Mouse (Mus musculus) kidney, postnatal 4 days (tissue): ENCODE measurements around the gene Thop1.
A peak's percentile ranks its signal among the peaks of the same experiment; 100 is the strongest.
"Not testable (repeated sequence)": the region's sequence is repeated elsewhere in the genome, so short reads cannot be mapped to it uniquely, and the experiment has no call there.

ENCODE experiments used
- DNase-seq, 2 experiments: peaks; one replicate each; pipeline ENCODE4 v3.0.0; 2021; ENCODE audit warnings: mixed read lengths in 2 of 2

Gene Thop1

GRCm38 (mm10) chr10:81069836-81070235, at the start of gene Thop1:
Gene Thop1 (plus strand): TSS chr10:81070035.
- peak; percentile 97 to 99 for DNase-seq

DNA sequence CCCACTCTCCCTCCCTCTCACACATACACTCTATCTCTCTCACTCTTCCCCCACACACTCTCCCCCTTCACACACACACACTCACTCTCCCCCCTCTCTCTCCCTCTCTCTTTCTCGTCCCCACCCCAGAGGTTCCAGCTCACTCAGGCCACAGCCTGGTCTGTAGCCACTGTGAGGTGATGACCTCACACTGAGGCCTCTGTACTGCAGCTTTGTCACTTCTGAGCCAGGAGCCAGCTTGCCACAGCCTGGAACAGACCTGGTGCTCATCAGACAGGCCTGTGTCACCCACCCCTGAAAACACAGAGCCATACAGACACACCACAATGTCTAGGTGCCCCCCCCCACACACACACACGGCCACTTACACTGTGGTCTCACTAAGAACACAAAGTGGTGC, 49.6 kb upstream of the Thop1 start:
- DNase-seq = no peak

- DNase-seq = peak in 1 of 2 experiments; percentile 23
Observed at GRCm38 (mm10) chr10:81021547-81022110, 48.2 kb upstream of the Thop1 start.

- DNase-seq = no peak
Observed at GRCm38 (mm10) chr10:81022744-81023143, 47.1 kb upstream of the Thop1 start.

DNA sequence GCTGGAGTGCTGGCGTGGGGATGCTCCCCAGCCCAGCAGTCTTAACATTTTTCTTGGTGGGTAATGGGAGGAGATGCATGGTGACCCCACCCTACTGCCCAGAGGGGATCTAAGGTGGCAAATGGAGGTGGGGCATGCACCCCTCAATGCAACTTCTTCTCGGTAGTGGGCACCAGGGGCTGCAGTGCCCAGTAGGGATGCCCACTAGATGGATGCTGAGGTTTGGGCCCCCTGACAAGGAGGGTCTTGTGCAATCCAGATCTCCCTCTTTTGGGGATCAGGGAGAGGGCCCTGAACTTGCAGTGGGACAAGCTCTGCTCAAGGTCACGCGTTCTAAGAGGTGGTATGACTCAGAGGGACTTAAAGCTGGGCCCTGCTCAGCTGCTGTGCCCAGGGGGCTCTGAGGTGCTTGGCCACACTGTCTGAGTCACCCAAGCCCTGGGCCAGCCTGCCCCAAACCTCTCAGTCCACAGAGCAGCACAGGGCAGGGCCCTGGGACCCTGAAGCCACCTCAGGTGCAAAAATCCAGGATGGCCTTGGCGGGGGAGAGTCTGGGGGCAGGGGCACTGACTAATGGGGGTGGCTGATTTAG, 45.4 kb upstream of the Thop1 start:
- DNase-seq = no peak

- peak; percentile 60 to 66 for DNase-seq
Observed at GRCm38 (mm10) chr10:81025047-81025621, 44.7 kb upstream of the Thop1 start.

DNA sequence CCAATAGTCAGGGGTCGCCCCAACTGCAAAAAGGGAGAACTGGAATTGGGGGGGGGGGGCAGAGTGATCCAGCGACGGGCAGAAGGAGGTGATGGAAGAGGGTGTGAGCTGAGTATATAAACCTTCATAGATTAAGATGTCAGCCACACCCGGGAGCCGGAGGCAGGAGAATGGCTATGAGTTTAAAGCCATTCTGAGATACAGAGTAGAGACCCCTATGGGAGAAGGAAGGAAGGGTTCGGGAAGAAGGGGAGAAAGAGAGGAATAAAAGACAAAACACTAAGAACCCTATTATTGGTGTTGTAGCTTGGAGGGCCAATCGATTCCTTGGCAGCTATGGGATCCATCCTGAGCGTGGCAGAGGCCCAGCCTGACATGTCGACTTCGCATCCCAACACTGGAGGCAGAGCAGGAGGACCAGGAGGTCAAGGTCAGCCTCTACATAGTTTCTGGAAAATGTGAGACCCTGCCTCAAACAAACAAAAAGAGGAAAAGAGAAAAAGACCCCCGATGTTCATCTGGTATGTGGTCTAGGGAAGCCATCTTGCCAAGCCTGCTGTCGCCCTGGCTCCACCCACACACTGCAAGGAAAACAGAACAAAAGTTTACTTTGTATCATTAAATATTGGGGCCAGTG, 44.1 kb upstream of the Thop1 start, which contains the start of gene Diras1:
TSS of gene Diras1 (minus strand) at position 24 of the 637 bp plus-strand sequence.
- DNase-seq = no peak

GRCm38 (mm10) chr10:81026857-81027256, 43.0 kb upstream of the Thop1 start:
- no peak for DNase-seq

DNA sequence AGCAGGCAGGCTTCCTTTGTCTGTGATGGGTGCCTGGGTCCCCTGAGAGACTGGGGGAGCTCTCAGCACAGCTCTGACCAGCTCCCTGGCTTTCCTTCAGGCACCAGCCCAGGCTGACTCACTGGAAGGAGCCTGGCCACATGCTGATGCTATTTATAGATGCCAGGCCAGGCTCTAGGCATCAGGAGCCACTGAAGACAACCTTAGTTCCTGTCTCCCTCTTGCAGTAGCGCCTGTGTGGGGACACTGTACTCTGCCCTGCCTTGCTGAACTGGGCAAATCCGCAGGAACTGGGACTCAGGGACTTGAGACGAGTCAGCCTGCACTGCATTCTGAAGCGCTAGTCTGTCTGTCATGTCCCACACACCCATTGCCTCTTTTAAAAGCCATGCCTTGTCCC, 42.5 kb upstream of the Thop1 start:
- no peak for DNase-seq

- no peak for DNase-seq
Observed at GRCm38 (mm10) chr10:81028219-81028618, 41.6 kb upstream of the Thop1 start.

DNA sequence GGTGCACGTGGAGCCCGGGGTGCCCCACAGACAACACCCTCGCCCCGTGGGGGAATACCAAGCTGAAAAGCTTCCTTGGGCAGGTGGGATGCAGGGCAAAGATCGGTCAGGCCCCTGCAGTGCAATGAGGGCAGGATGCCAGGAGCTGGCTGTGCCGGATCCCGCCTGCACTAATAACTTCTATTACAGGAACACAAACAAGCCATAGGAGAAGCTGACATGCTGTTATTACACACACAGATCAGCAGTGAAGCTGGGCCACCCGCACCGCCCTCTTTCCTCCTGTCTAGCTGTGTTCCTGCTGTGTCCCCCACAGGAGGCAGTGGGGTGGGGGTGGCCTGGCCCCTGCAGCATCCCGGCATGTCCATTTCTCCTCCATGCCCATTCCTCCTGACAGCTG, 40.8 kb upstream of the Thop1 start:
- no peak for DNase-seq

- DNase-seq = no peak
Observed at GRCm38 (mm10) chr10:81033586-81033985, 36.2 kb upstream of the Thop1 start.

GRCm38 (mm10) chr10:81036251-81036650, 33.6 kb upstream of the Thop1 start:
- peak; percentile 44 to 56 for DNase-seq

DNA sequence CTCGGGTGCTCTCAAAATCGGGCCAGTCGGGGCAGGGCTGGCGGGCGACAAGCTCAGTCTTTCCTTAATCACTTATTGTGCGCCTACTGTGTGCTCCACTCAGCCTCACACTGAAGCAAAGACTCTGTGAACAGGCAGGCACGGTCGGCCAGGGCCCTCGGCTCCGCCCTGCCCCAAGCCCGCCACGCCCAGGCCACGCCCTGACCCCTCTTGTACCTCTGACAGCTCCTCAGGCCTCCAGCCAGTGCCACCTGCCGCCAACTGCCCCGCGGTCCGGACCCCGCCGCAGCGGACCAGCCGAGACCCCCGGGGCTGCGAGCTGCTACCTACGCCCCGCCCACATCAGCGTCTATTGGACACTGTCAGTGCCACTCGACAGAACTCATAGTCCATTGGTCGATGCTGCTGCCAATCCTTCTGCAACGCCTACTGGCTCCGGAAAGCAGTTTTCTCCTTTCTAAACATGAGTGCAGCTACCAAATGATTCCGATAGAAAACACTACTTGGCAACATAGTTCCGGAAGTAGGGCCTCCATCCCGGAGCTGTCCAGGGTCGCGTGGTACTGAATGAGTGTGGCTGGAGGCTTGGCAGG, 32.8 kb upstream of the Thop1 start, which contains the start of gene Slc39a3:
TSS of gene Slc39a3 (minus strand) at position 439 of the 593 bp plus-strand sequence.
- DNase-seq = peak; percentile 99 to 100

GRCm38 (mm10) chr10:81041458-81042175, 28.2 kb upstream of the Thop1 start:
- peak; percentile 86 to 87 for DNase-seq

GRCm38 (mm10) chr10:81045246-81045645, 24.6 kb upstream of the Thop1 start:
- DNase-seq = not testable (repeated sequence)

DNA sequence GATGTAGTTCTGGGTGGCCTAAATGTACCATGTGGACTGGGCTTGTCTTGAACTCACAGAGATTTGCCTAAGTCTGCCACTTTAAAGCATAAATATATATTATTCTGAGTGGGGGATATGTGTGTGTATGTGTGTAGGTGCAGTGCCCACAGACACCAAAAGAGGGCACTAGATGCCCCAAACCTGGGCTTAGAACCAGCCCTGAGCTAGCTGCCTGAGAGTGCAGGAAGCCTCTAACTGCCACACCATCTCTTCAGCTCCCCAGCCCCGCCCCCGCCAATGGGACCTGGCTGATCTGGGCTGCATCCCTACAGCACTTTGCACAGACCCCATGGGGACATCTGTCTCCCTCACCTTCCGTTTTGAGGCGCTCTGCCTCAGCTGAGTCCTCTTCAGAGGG, 19.2 kb upstream of the Thop1 start:
- peak; percentile 47 to 51 for DNase-seq

DNA sequence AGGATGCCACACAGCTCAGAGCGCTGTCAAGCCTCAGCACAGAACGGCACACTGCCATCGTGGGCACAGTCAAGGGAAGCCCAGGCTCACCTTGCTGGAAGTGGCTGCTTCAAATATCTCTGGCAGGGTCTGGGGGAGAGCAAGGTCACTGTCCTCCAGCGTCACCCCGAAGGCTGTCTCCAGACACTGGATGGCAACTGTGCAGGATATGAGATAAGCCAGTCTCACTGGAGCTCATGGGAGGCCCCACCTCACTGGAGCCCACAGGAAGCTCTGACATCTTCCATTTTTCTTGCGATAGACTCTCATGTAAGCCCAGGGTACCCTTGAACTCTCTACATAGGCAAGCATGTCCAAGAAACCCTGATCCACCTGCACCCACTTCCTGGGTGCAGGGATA, 18.7 kb upstream of the Thop1 start:
- no peak for DNase-seq

GRCm38 (mm10) chr10:81052577-81052976, 17.3 kb upstream of the Thop1 start:
- no peak for DNase-seq

GRCm38 (mm10) chr10:81055169-81055568, 14.7 kb upstream of the Thop1 start:
- no peak for DNase-seq

- DNase-seq = not testable (repeated sequence)
Observed at GRCm38 (mm10) chr10:81055802-81056340, 14.0 kb upstream of the Thop1 start.

- DNase-seq = no peak
Observed at GRCm38 (mm10) chr10:81057406-81058130, 12.3 kb upstream of the Thop1 start.
